Mouse (Mus musculus) heart, postnatal 0 days (tissue): ENCODE measurements around the gene Glg1.

Experiments used
- CTCF ChIP-seq: IDR thresholded peaks from 2 replicates; pipeline ENCODE4 v1.5.1; 2016; ENCODE audit warnings: antibody characterized with exemption, control low read depth, low read depth
- EP300 ChIP-seq: IDR thresholded peaks from 2 replicates; pipeline ENCODE4 v1.6.1; 2016; ENCODE audit warnings: antibody characterized with exemption, low read depth

DNA sequence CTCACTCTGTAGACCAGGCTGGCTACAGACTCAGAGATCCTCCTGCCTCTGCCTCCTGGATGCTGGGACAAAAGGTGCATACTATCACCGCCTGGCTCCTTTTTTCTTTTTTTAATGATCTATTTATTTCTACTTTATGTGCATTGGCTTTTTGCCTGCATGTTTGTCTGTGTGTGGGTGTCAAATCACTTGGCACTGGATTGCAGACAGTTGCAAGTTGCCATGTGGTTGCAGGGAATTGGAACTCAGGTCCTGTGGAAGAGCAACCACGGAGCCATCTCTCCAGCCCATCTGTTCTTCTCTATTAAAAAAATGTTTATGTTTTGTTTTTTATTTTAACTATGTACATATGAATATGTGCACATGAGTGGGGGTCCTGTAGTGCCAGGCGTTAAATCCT lies 139.5 kb downstream of the Glg1 start:
- TF ChIP-seq CTCF (no peak), EP300 (no peak)
